ENCODE assay signal across 8 mouse cellular contexts in the genomic region with DNA sequence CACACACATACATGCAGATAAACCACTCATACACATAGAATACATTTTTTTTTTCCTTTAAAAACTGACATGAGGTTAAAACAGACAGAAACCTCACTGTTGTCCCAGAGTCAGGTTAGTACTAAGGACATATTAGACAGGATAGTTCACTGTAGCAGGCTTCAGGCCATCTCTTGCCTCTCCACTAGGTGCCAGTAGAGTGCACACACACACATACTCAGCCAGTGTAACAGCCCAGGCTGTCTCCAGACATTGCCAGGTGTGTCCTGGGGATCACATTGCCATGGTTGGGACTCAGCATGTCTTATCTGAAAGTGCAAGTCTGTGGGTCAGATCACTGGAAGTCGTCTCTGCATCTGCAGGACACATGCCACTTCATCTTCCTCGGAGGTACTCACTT. TPM values are rescaled to one million over a fixed set of nuclear protein-coding genes. Genes with fewer than 3 reads are reported as not detected.
A peak's percentile ranks its signal among the peaks of the same experiment; 100 is the strongest.
DNase-seq lines count a peak whose midpoint lies in the region; ATAC-seq and TF ChIP-seq lines count a peak whose summit lies in the region.

No protein-coding gene starts in this region.

- H3K9me3 ChIP-seq in forebrain, embryonic 11.5 days (ENCODE audit: control insufficient read depth, low read length): no peaks in the 10 kb centered on the region
- H3K9me3 ChIP-seq in forebrain, embryonic 12.5 days: no peaks in the 10 kb centered on the region
- no peaks in the 10 kb centered on the region for H3K9me3 ChIP-seq in heart, embryonic 12.5 days (replicated peaks)

- no peak overlapping the region for H3K9ac ChIP-seq in forebrain, embryonic 11.5 days (ENCODE audit: low read length)
- no peak overlapping the region for H3K9ac ChIP-seq in forebrain, embryonic 12.5 days
- no peak overlapping the region for H3K9ac ChIP-seq in heart, embryonic 12.5 days

- DNase-seq in forebrain, embryonic 11.5 days (ENCODE audit: low spot score): no peak
- peak; percentile 57 for DNase-seq in A20 (ENCODE audit: low read depth, low spot score)
- peak; percentile 72 for DNase-seq in kidney, postnatal 25 days
- peak; percentile 60 for DNase-seq in lung, postnatal 25 days (ENCODE audit: low spot score)
- DNase-seq in thymus, postnatal 0 days (ENCODE audit: low spot score): peak; percentile 42

- peak; percentile 69 for ATAC-seq in forebrain, embryonic 11.5 days (replicated peaks; ENCODE audit: low FRiP score)
- ATAC-seq in forebrain, embryonic 12.5 days (ENCODE audit: low FRiP score): no peak
- peak; percentile 58 for ATAC-seq in heart, embryonic 12.5 days (ENCODE audit: insufficient number of reproducible peaks, low FRiP score)

- no peak overlapping the region for H3K4me2 ChIP-seq in forebrain, embryonic 11.5 days (ENCODE audit: low read depth, low read length, severe bottlenecking)
- H3K4me2 ChIP-seq in forebrain, embryonic 12.5 days: no peak overlapping the region
- no peak overlapping the region for H3K4me2 ChIP-seq in heart, embryonic 12.5 days

- no peaks in the 10 kb centered on the region for H3K4me1 ChIP-seq in forebrain, embryonic 11.5 days (replicated peaks; ENCODE audit: control insufficient read depth, insufficient read depth, low read length)
- 0 out of 2 replicates have a peak, but pooled peaks cover under 1% of the 10 kb centered on the region for H3K4me1 ChIP-seq in forebrain, embryonic 12.5 days
- no peaks in the 10 kb centered on the region; the same call in 1 of the 2 replicates for H3K4me1 ChIP-seq in bone marrow, adult 2 months (ENCODE audit: control insufficient read depth, insufficient read depth, low read length)
- peaks cover 14% of the 10 kb centered on the region for H3K4me1 ChIP-seq in heart, embryonic 12.5 days (replicated peaks)

- H3K27ac ChIP-seq in forebrain, embryonic 11.5 days (ENCODE audit: low read depth, low read length): no peak overlapping the region
- no peak overlapping the region for H3K27ac ChIP-seq in forebrain, embryonic 12.5 days
- no peak overlapping the region for H3K27ac ChIP-seq in bone marrow, adult 2 months (ENCODE audit: control insufficient read depth, insufficient read depth, low read depth, low read length, poor library complexity)
- no peak overlapping the region for H3K27ac ChIP-seq in heart, embryonic 12.5 days (ENCODE audit: poor library complexity, severe bottlenecking)

- TF ChIP-seq POLR2A in bone marrow, adult 2 months (IDR thresholded peaks at IDR 0.05; ENCODE audit: borderline replicate concordance, control insufficient read depth, low read depth, low read length): no peak

- H3K36me3 ChIP-seq in forebrain, embryonic 11.5 days (ENCODE audit: control insufficient read depth, insufficient read depth, low read length): peaks cover 8% of the 10 kb centered on the region; the same call in 1 of the 2 replicates
- peaks cover 65% of the 10 kb centered on the region for H3K36me3 ChIP-seq in forebrain, embryonic 12.5 days (replicated peaks)
- peaks cover 61% of the 10 kb centered on the region for H3K36me3 ChIP-seq in heart, embryonic 12.5 days

- H3K27me3 ChIP-seq in forebrain, embryonic 11.5 days (ENCODE audit: control insufficient read depth, insufficient read depth, low read length): no peaks in the 10 kb centered on the region
- H3K27me3 ChIP-seq in forebrain, embryonic 12.5 days: no peaks in the 10 kb centered on the region
- no peaks in the 10 kb centered on the region for H3K27me3 ChIP-seq in heart, embryonic 12.5 days (replicated peaks)

- no peak overlapping the region for H3K4me3 ChIP-seq in forebrain, embryonic 11.5 days (ENCODE audit: low read depth, low read length)
- no peak overlapping the region for H3K4me3 ChIP-seq in forebrain, embryonic 12.5 days (replicated peaks)
- no peak overlapping the region for H3K4me3 ChIP-seq in bone marrow, adult 2 months (replicated peaks; ENCODE audit: control insufficient read depth, low read depth, low read length)
- H3K4me3 ChIP-seq in heart, embryonic 12.5 days: no peak overlapping the region

- peak; percentile 88 for TF ChIP-seq CTCF in bone marrow, adult 2 months (IDR thresholded peaks at IDR 0.05; ENCODE audit: control insufficient read depth, insufficient read depth, low read length)

- whole genome bisulfite sequencing in forebrain, embryonic 11.5 days: 77% methylated on average over 2 of the region's 2 CpGs
- 74% methylated on average over 2 of the region's 2 CpGs for WGBS in forebrain, embryonic 12.5 days
- WGBS in bone marrow, adult 2 months: 75% methylated on average over 2 of the region's 2 CpGs
- WGBS in heart, embryonic 12.5 days: 66% methylated on average over 2 of the region's 2 CpGs

RNA-seq across cellular contexts. Expression of gene Tmem186, which starts 6.3 kb away (rescaled TPM):
- 19.9 and 20.8 TPM in 2 replicates for polyA plus RNA-seq in forebrain, embryonic 11.5 days (2014; fragmentation: Nextera tagmentation; extraction: Ambion mirVana)
- polyA plus RNA-seq in forebrain, embryonic 12.5 days (2016; fragmentation: Nextera tagmentation; extraction: Ambion mirVana): 24.3 and 25.4 TPM in 2 replicates
- polyA plus RNA-seq in bone marrow, adult 2 months (2011; ENCODE audit: insufficient read depth, insufficient read length, low replicate concordance, missing spikeins): 8.0 TPM in 2 replicates
- polyA plus RNA-seq in heart, embryonic 12.5 days (2016; fragmentation: Nextera tagmentation; extraction: Ambion mirVana): 16.9 TPM in 2 replicates
- polyA plus RNA-seq in thymus, postnatal 0 days (2015; fragmentation: Nextera tagmentation; extraction: Ambion mirVana): 20.1 and 22.8 TPM in 2 replicates

RNA-seq across cellular contexts. Expression of gene Pmm2, which starts 6.4 kb away (rescaled TPM):
- 43.8 and 44.8 TPM in 2 replicates for polyA plus RNA-seq in forebrain, embryonic 11.5 days (2014; fragmentation: Nextera tagmentation; extraction: Ambion mirVana)
- 46.7 and 54.1 TPM in 2 replicates for polyA plus RNA-seq in forebrain, embryonic 12.5 days (2016; fragmentation: Nextera tagmentation; extraction: Ambion mirVana)
- 23.4 and 41.4 TPM in 2 replicates for polyA plus RNA-seq in bone marrow, adult 2 months (2011; ENCODE audit: insufficient read depth, insufficient read length, low replicate concordance, missing spikeins)
- 43.1 and 43.3 TPM in 2 replicates for polyA plus RNA-seq in heart, embryonic 12.5 days (2016; fragmentation: Nextera tagmentation; extraction: Ambion mirVana)
- 53.3 and 60.3 TPM in 2 replicates for polyA plus RNA-seq in thymus, postnatal 0 days (2015; fragmentation: Nextera tagmentation; extraction: Ambion mirVana)

RNA-seq across cellular contexts. Expression of gene Carhsp1, which starts 28.1 kb away (rescaled TPM):
- 55.9 and 62.2 TPM in 2 replicates for polyA plus RNA-seq in forebrain, embryonic 11.5 days (2014; fragmentation: Nextera tagmentation; extraction: Ambion mirVana)
- 191 and 210 TPM in 2 replicates for polyA plus RNA-seq in forebrain, embryonic 12.5 days (2016; fragmentation: Nextera tagmentation; extraction: Ambion mirVana)
- 66.5 and 76.5 TPM in 2 replicates for polyA plus RNA-seq in bone marrow, adult 2 months (2011; ENCODE audit: insufficient read depth, insufficient read length, low replicate concordance, missing spikeins)
- polyA plus RNA-seq in heart, embryonic 12.5 days (2016; fragmentation: Nextera tagmentation; extraction: Ambion mirVana): 95.8 and 102 TPM in 2 replicates
- 34.2 and 37.6 TPM in 2 replicates for polyA plus RNA-seq in thymus, postnatal 0 days (2015; fragmentation: Nextera tagmentation; extraction: Ambion mirVana)

RNA-seq across cellular contexts. Expression of gene Gm5767, which starts 36.7 kb away (rescaled TPM):
- not detected in 2 replicates for polyA plus RNA-seq in forebrain, embryonic 11.5 days (2014; fragmentation: Nextera tagmentation; extraction: Ambion mirVana)
- not detected in 2 replicates for polyA plus RNA-seq in forebrain, embryonic 12.5 days (2016; fragmentation: Nextera tagmentation; extraction: Ambion mirVana)
- polyA plus RNA-seq in bone marrow, adult 2 months (2011; ENCODE audit: insufficient read depth, insufficient read length, low replicate concordance, missing spikeins): not detected in 2 replicates
- polyA plus RNA-seq in heart, embryonic 12.5 days (2016; fragmentation: Nextera tagmentation; extraction: Ambion mirVana): not detected in 2 replicates
- not detected in 2 replicates for polyA plus RNA-seq in thymus, postnatal 0 days (2015; fragmentation: Nextera tagmentation; extraction: Ambion mirVana)
